Mouse (Mus musculus): ENCODE measurements around the gene Aqp11.

- TF ChIP-seq CTCF (conservative IDR thresholded peaks at IDR 0.05; ENCODE audit: low read length) (no peak), NANOG (IDR thresholded peaks at IDR 0.05; ENCODE audit: borderline replicate concordance, low read length) (no peak), POU5F1 (IDR thresholded peaks at IDR 0.05; ENCODE audit: borderline replicate concordance, low read length) (no peak)
These were observed 37.8 kb upstream of the Aqp11 start for GRCm38 (mm10) chr7:97775923-97776322.
